Mouse (Mus musculus) embryonic facial prominence, embryonic 10.5 days (tissue): ENCODE results near the gene Ubqln5. TPM values are rescaled to one million over a fixed set of nuclear protein-coding genes. Genes with fewer than 3 reads are reported as not detected.

Experiments
- polyA plus RNA-seq: library from polyadenylated mRNA; unstranded; fragments of >200 nt; fragmentation: Nextera tagmentation; extraction: Ambion mirVana; gene quantifications from 2 replicates; pipeline ENCODE4 v1.2.1, GENCODE M21; 2016

Ubqln5 gene
- polyA plus RNA-seq, 1 experiment from 2014 or later = not detected

Other genes starting within 250 kb of the Ubqln5 start
- not detected in 2 replicates for gene Olfr66, start 243.6 kb downstream of the Ubqln5 start, polyA plus RNA-seq
- gene Olfr64, start 235.3 kb downstream of the Ubqln5 start, polyA plus RNA-seq = not detected in 2 replicates
- gene Olfr65, start 226.3 kb downstream of the Ubqln5 start, polyA plus RNA-seq = not detected in 2 replicates
- not detected in 2 replicates for gene Olfr631, start 201.0 kb downstream of the Ubqln5 start, polyA plus RNA-seq
- not detected in 2 replicates for gene Olfr632, start 195.5 kb downstream of the Ubqln5 start, polyA plus RNA-seq
- 0.05 TPM in 1 of 2 replicates, not detected in the other for gene Olfr633, start 185.4 kb downstream of the Ubqln5 start, polyA plus RNA-seq
- gene Olfr635, start 158.7 kb downstream of the Ubqln5 start, polyA plus RNA-seq = 0.02 TPM in 1 of 2 replicates, not detected in the other
- not detected in 2 replicates for gene Olfr638, start 131.1 kb downstream of the Ubqln5 start, polyA plus RNA-seq
- gene Olfr639, start 112.5 kb downstream of the Ubqln5 start, polyA plus RNA-seq = 0.02 TPM in 1 of 2 replicates, not detected in the other
- gene Olfr640, start 104.3 kb downstream of the Ubqln5 start, polyA plus RNA-seq = not detected in 2 replicates
- not detected in 2 replicates for gene Olfr641, start 94.4 kb downstream of the Ubqln5 start, polyA plus RNA-seq
- gene Olfr642, start 77.2 kb downstream of the Ubqln5 start, polyA plus RNA-seq = not detected in 2 replicates
- not detected in 2 replicates for gene 4930516K23Rik, start 68.4 kb downstream of the Ubqln5 start, polyA plus RNA-seq
- not detected in 2 replicates for gene Olfr644, start 58.0 kb downstream of the Ubqln5 start, polyA plus RNA-seq
- gene Olfr645, start 44.4 kb downstream of the Ubqln5 start, polyA plus RNA-seq = not detected in 2 replicates
- not detected in 2 replicates for gene Olfr646, start 25.0 kb downstream of the Ubqln5 start, polyA plus RNA-seq
- gene Olfr643, start 7.6 kb upstream of the Ubqln5 start, polyA plus RNA-seq = not detected in 2 replicates
- not detected in 2 replicates for gene Ubqln3, start 13.5 kb upstream of the Ubqln5 start, polyA plus RNA-seq
- gene Ubqlnl, start 20.7 kb upstream of the Ubqln5 start, polyA plus RNA-seq = not detected in 2 replicates
- not detected in 2 replicates for gene Olfm5, start 35.0 kb upstream of the Ubqln5 start, polyA plus RNA-seq
- gene Olfr648, start 53.6 kb upstream of the Ubqln5 start, polyA plus RNA-seq = 0.30 and 0.36 TPM in 2 replicates
- gene Olfr649, start 66.2 kb upstream of the Ubqln5 start, polyA plus RNA-seq = not detected in 2 replicates
- gene Trim6, start 89.0 kb upstream of the Ubqln5 start, polyA plus RNA-seq = 6.1 and 7.6 TPM in 2 replicates
- 0.54 and 0.69 TPM in 2 replicates for gene Trim34a, start 114.6 kb upstream of the Ubqln5 start, polyA plus RNA-seq
- 0.16 TPM in 1 of 2 replicates, not detected in the other for gene Trim5, start 158.3 kb upstream of the Ubqln5 start, polyA plus RNA-seq
- 1.5 and 1.7 TPM in 2 replicates for gene Trim12a, start 185.6 kb upstream of the Ubqln5 start, polyA plus RNA-seq
- not detected in 2 replicates for gene Trim34b, start 199.6 kb upstream of the Ubqln5 start, polyA plus RNA-seq
- gene Trim12c, start 223.5 kb upstream of the Ubqln5 start, polyA plus RNA-seq = 0.54 and 0.92 TPM in 2 replicates
- gene Trim30b, start 240.1 kb upstream of the Ubqln5 start, polyA plus RNA-seq = not detected in 2 replicates